Mouse (Mus musculus) testis, adult 2 months (tissue): ENCODE results near the gene Ferd3l. TPM values are rescaled to one million over a fixed set of nuclear protein-coding genes. Genes with fewer than 3 reads are reported as not detected.

Experiments
- H3K27ac ChIP-seq: fragments of 200-500 bp; 2 replicates; pipeline ENCODE4 v1.5.1; 2012; ENCODE audit warnings: low read depth, low read length; ENCODE audit not compliant: control insufficient read depth, insufficient read depth
- H3K27me3 ChIP-seq: fragments of 200-500 bp; 2 replicates; pipeline ENCODE4 v1.6.1; 2012; ENCODE audit warnings: mild to moderate bottlenecking, low read length, moderate library complexity; ENCODE audit not compliant: control insufficient read depth, insufficient read depth
- H3K36me3 ChIP-seq: fragments of 200-500 bp; 2 replicates; pipeline ENCODE4 v1.6.1; 2012; ENCODE audit warnings: mild to moderate bottlenecking, low read length; ENCODE audit not compliant: control insufficient read depth, insufficient read depth
- H3K4me1 ChIP-seq: fragments of 200-500 bp; 2 replicates; pipeline ENCODE4 v1.6.1; 2012; ENCODE audit warnings: low read length; ENCODE audit not compliant: control insufficient read depth, insufficient read depth
- H3K4me3 ChIP-seq: fragments of 200-500 bp; 2 replicates; pipeline ENCODE4 v1.5.1; 2012; ENCODE audit warnings: low read depth, mild to moderate bottlenecking, low read length, moderate library complexity, mixed read lengths; ENCODE audit not compliant: control insufficient read depth
- CTCF ChIP-seq: fragments of 200-500 bp; IDR thresholded peaks from 2 replicates; pipeline ENCODE4 v1.5.1; 2012; ENCODE audit warnings: low read depth, mild to moderate bottlenecking, inconsistent platforms, low read length, moderate library complexity; ENCODE audit not compliant: control insufficient read depth, insufficient read depth, insufficient replicate concordance
- POLR2A ChIP-seq: fragments of 200-500 bp; IDR thresholded peaks from 2 replicates; pipeline ENCODE4 v1.6.1; 2012; ENCODE audit warnings: low read depth, mild to moderate bottlenecking, inconsistent platforms, low read length, moderate library complexity; ENCODE audit not compliant: control insufficient read depth
- polyA plus RNA-seq: library from polyadenylated mRNA; depleted of rRNA; stranded (reverse); fragments of >200 nt; gene quantifications from 2 replicates; pipeline ENCODE4 v1.2.3, GENCODE M21; 2012; rRNA removed

Gene Ferd3l
- polyA plus RNA-seq, 1 experiment: not detected

DNA sequence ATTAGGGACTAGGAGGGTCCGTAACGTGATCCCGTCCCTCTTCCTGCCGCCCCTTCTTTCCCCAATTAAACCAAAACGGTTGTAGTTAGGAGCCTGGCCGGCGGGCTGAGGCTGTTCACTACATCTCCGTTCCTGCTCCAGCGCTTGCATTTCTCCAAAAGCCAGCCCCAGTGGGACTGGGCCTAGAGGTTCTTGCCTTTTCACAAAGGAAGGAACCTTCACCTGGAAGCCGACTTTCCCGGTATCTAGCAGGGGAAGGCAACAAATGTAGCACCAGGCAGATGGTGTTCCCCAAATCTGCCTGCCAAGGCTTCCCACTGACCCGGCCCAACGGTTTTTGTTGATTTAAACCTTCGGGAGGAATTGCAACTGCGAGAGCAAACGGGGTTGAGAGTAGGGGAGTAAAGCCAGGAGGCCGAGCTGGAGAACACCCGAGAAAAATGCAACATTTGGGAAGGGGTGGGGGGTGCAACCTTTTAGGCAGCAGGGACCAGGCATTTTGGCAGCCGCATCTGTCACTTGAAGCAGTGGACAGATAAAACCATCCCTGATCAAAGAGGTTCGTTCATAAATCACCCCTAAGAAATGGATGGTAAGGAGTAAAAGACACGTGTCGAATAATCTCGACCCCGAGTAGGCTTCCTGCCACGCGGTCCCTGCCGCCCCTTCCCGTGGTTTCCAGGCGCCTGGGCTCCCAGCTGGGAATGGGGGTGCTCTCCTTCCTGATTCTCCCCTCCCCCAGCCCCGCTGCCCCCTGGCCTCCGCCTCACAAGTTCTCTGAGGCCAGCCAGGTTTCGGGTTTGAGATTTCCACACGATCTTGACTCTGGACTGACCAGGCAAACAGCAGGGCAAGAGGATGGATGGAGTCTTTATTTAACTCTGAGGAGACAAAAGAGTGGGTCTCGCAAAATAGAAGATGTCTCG is 38.5 kb downstream of the Ferd3l start:
- H3K27me3 ChIP-seq: peaks cover 3% of the 10 kb centered on the region
- peaks cover 11% of the 10 kb centered on the region for H3K4me1 ChIP-seq

GRCm38 (mm10) chr12:33967514-33967913 is 39.3 kb downstream of the Ferd3l start:
- TF ChIP-seq CTCF (no peak), POLR2A (no peak)
- Histone ChIP-seq H3K36me3 (no peaks in the 10 kb centered on the region), H3K27me3 (peaks cover 1% of the 10 kb centered on the region), H3K27ac (no peak overlapping the region), H3K4me1 (peaks cover 7% of the 10 kb centered on the region), H3K4me3 (peak overlapping the region; percentile 37)

More for the DNA sequence above, 38.5 kb downstream of the Ferd3l start:
- Histone ChIP-seq H3K36me3 (no peaks in the 10 kb centered on the region), H3K4me3 (peak overlapping the region; percentile 65), H3K27ac (peak overlapping the region; percentile 32; the same call in 1 of the 2 replicates)
- TF ChIP-seq POLR2A (no peak), CTCF (no peak)

GRCm38 (mm10) chr12:33968041-33968897 is 40.0 kb downstream of the Ferd3l start:
- Histone ChIP-seq H3K27ac (no peak overlapping the region), H3K27me3 (no peaks in the 10 kb centered on the region; the same call in 1 of the 2 replicates), H3K36me3 (no peaks in the 10 kb centered on the region), H3K4me3 (no peak overlapping the region), H3K4me1 (peaks cover 7% of the 10 kb centered on the region)
- TF ChIP-seq POLR2A: no peak
- no peak for TF ChIP-seq CTCF

DNA sequence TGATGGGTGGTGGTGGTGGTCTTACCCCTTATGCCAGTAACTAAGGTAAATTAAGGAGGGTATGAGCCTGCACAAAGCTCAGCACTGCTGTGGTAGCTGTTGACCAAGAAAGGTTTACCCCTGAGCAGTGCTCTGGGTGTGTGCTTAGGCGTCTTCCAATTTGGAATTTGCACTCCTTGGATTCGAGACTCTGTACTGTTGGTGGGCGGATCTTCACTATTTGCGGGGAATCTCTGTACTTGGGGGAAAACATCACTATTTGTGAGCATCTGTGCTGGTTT is 40.6 kb downstream of the Ferd3l start:
- Histone ChIP-seq H3K36me3 (no peaks in the 10 kb centered on the region), H3K27ac (no peak overlapping the region), H3K4me3 (no peak overlapping the region), H3K4me1 (peaks cover 7% of the 10 kb centered on the region), H3K27me3 (no peaks in the 10 kb centered on the region; the same call in 1 of the 2 replicates)
- no peak for TF ChIP-seq CTCF
- TF ChIP-seq POLR2A: no peak

Other genes starting within 250 kb of the Ferd3l start
- 1.2 and 1.3 TPM in 2 replicates for gene Twist1, start 29.2 kb downstream of the Ferd3l start, polyA plus RNA-seq